8 mouse cellular contexts compared by ENCODE assay signal in genomic region chr8:113634670-113635591, GRCm38 (mm10). TPM values are rescaled to one million over a fixed set of nuclear protein-coding genes. Genes with fewer than 3 reads are reported as not detected.
A peak's percentile ranks its signal among the peaks of the same experiment; 100 is the strongest.
DNase-seq lines count a peak whose midpoint lies in the region; ATAC-seq and TF ChIP-seq lines count a peak whose summit lies in the region.

Gene Mon1b, plus strand, starts transcription at chr8:113635587.

- peaks cover 6% of the 10 kb centered on the region for H3K36me3 ChIP-seq in hindbrain, postnatal 0 days (ENCODE audit: insufficient read depth, low read length)

- ATAC-seq in common myeloid progenitor, adult 5-6 weeks (replicated peaks; ENCODE audit: low read depth, poor library complexity, severe bottlenecking), result peak; percentile 79
- peak; percentile 99 for ATAC-seq in hindbrain, postnatal 0 days
- ATAC-seq in megakaryocyte, adult 5-6 weeks (ENCODE audit: poor library complexity, severe bottlenecking), result peak; percentile 73

- H3K9ac ChIP-seq in hindbrain, postnatal 0 days (replicated peaks; ENCODE audit: low read length), result peak within 1 kb of the TSS; percentile 67

- H3K27me3 ChIP-seq in hindbrain, postnatal 0 days (ENCODE audit: insufficient read depth, low read length), result no peaks in the 10 kb centered on the region

- DNase-seq in ZHBTc4 (ENCODE audit: low read depth, low spot score), result peak; percentile 97
- DNase-seq in gastrocnemius, adult 2 months, result peak; percentile 96
- DNase-seq in hindbrain, postnatal 0 days (ENCODE audit: low spot score), result peak; percentile 98
- peak; percentile 98 for DNase-seq in left cerebral cortex, adult 2 months (ENCODE audit: extremely low spot score in 1 of 2, low spot score in 2 of 2)
- DNase-seq in right cerebral cortex, adult 2 months (ENCODE audit: low spot score in 2 of 2), result peak; percentile 97 to 99
- DNase-seq in urinary bladder, postnatal 14 days (ENCODE audit: low spot score), result peak; percentile 97

- H3K4me3 ChIP-seq in gastrocnemius, adult 2 months, result peak within 1 kb of the TSS; percentile 91
- H3K4me3 ChIP-seq in hindbrain, postnatal 0 days (ENCODE audit: low read length), result peak within 1 kb of the TSS; percentile 65
- peak within 1 kb of the TSS; percentile 91 for H3K4me3 ChIP-seq in left cerebral cortex, adult 2 months

- H3K4me2 ChIP-seq in hindbrain, postnatal 0 days (ENCODE audit: low read depth, low read length), result peak within 1 kb of the TSS; percentile 100

- no peaks in the 10 kb centered on the region for H3K9me3 ChIP-seq in hindbrain, postnatal 0 days (ENCODE audit: low read length)

- peak within 1 kb of the TSS; percentile 97 for H3K27ac ChIP-seq in gastrocnemius, adult 2 months
- H3K27ac ChIP-seq in hindbrain, postnatal 0 days, result peak within 1 kb of the TSS; percentile 96
- H3K27ac ChIP-seq in left cerebral cortex, adult 2 months, result peak within 1 kb of the TSS; percentile 99

- TF ChIP-seq CTCF in gastrocnemius, adult 2 months (IDR thresholded peaks at IDR 0.05), result no peak
- TF ChIP-seq CTCF in hindbrain, postnatal 0 days (IDR thresholded peaks at IDR 0.05; ENCODE audit: low read depth), result no peak
- TF ChIP-seq CTCF in left cerebral cortex, adult 2 months (IDR thresholded peaks at IDR 0.05), result no peak

- H3K4me1 ChIP-seq in hindbrain, postnatal 0 days (ENCODE audit: insufficient read depth, low read length), result peaks cover 12% of the 10 kb centered on the region

- WGBS in hindbrain, postnatal 0 days, result under 1% methylated on average over 42 of the region's 42 CpGs

- intact Hi-C loops in gastrocnemius, adult 2 months (cut with DNase I), result no loop called here
- intact Hi-C loops in left cerebral cortex, adult 2 months (cut with DNase I), result loop anchor here (5.0 kb wide), 2 partner anchors 1063 to 1573 kb away; partner anchors contain the start of gene Cntnap4

RNA-seq across cellular contexts. Expression of gene Mon1b, which starts in this region (rescaled TPM):
- 15.9 and 18.1 TPM in 2 replicates for total RNA-seq in common myeloid progenitor, adult 5-6 weeks (2017)
- 1 to 10 TPM; 3.0 to 3.7 TPM for total RNA-seq in gastrocnemius, adult 2 months (2021)
- total RNA-seq in hindbrain, postnatal 0 days (2014; rRNA removed), result 25.5 and 31.6 TPM in 2 replicates
- polyA plus RNA-seq in hindbrain, postnatal 0 days (2015; fragmentation: Nextera tagmentation; extraction: Ambion mirVana), result 6.9 and 7.8 TPM in 2 replicates
- 10 to 100 TPM; 24.5 TPM for total RNA-seq in left cerebral cortex, adult 2 months (2021)
- 14.9 and 16.4 TPM in 2 replicates for total RNA-seq in megakaryocyte, adult 5-6 weeks (2015)
- 19.9 and 22.4 TPM in 2 replicates for total RNA-seq in megakaryocyte, adult 5-6 weeks (2017)

Comparison
In these comparisons a context has a peak if more than half of its experiments do, and no peak if none do; other contexts are left out.
1. Peak in every context shown above with its lines: DNase-seq, ATAC-seq, H3K4me3 ChIP-seq and H3K27ac ChIP-seq.